Mouse (Mus musculus) heart, adult 18-20 months (tissue): ENCODE measurements around the gene Pdlim4. TPM values are rescaled to one million over a fixed set of nuclear protein-coding genes. Genes with fewer than 3 reads are reported as not detected.

Source experiments
- DNase-seq, 2 experiments: peaks; one replicate each; pipeline ENCODE4 v3.0.0; 2021 to 2022; ENCODE audit warnings: mixed read lengths in 1 of 2
- total RNA-seq, 2 experiments: library from RNA; stranded (reverse); gene quantifications; 2 replicates each; pipeline ENCODE4 v1.2.3; 2021

Pdlim4 gene
- total RNA-seq, 2 experiments from 2014 or later: 30.2 to 31.9 TPM

DNA sequence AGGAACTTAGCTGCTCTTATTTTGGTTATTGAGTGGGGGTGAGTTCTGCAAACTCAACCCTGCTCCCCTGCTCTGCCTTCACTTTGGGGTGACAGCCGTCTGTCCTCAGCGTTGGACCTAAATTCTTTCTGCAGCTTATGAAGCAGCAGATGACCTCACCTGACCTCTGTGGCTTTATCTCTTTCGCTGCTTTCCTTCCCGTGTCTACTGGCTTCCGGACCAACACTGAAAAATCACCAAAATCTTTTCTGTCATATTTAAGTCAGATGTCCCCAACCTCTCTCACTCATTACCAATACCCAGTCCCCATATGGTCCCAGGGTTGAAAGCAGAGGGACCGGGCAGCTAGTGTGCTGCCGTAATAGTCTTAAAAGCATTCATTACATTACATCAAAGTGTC is 23.4 kb upstream of the Pdlim4 start:
- DNase-seq: no peak

DNA sequence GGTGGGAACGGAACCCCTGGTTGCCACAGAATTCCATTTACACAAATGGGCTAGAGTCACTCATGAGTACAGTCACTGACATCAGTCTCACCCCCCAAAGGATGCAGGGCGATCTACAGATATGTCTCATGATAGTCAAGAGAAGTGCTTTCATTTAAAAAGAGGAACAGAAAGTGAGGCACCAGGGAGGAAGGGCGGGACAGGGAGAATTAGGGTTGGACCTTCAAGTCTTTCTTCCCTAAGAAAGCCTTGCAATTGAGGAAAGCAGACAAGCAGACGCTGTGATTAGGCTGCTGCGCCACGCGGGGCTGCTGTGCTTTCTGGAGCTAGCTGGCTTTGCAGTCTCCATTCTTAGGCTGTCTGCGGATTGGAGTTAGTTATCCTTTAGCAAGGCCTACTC is 22.9 kb upstream of the Pdlim4 start:
- peak; percentile 49 to 63 for DNase-seq

DNA sequence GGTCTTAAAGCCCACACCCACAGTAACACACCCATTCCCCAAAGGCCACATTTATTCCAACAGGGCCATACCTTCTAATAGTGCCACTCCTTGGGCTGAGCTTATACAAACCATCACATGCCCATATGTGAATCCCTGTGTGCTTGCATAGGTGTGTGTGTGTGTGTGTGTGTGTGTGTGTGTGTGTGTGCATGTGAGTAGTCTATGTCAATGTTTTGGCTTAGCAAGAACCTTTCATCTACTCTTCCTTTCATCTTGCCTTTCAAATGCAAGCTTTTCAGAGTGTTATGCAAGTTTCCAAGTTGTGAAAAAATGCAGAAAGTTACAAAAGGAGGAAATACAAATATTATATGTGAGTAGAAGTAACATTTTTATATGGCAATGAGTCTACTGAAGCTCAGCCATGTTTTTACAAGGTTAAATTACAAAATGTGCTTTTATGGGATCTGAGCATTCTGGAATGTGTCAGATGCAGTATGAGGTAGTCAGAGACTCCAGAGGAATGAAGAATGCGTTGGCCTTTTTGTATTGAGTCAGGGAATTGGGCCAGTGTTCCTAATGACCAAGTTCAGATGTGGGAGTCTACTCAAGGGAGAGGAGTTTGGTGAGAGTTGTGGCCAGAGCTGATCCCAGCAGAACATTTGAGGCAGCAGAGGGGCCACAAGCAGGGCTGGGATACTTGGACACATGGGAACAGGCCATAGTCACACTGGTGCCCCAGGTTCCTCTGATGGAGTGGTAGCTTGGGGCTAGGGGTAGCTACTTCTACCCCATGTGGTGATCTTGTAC is 21.5 kb upstream of the Pdlim4 start:
- DNase-seq: no peak

DNA sequence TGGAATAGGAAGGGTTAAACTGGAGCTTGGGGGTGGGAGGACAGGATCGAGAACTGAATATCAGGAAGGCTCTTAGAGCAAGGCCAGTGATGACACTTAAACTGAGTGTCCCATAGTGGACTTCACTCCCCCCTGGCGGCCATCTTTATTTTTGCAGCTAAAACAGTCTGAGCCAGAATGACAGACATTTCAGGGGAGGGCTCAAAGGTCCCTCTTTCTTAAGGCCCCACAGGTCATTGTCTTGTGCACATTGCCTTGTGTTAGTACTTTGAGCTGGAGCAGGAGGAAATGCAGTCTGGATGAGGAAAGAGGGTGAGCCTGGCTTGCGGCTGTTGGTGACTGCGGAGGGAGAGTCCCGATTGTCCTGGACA is 20.1 kb upstream of the Pdlim4 start:
- peak; percentile 80 to 98 for DNase-seq

GRCm38 (mm10) chr11:54088253-54088946 is 19.6 kb upstream of the Pdlim4 start:
- DNase-seq: no peak

DNA sequence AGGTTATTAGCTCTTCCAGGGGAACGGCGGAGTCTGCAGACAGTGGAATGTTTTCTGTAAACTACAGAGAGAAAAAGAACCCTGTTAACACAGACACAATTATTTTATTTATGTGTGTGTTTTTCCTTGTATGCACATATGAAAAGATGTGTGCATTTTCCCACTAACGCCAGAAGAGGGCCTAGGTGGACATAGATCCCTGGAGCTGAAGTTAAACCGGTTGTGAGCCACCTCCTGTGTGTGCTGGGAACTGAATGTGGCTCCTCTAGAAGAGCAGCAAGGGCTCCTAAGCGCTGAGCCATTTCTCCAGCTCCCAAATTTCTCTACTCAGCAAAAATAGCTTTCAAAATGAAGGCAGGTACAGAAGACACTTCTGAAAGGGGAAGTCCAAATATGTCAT is 17.0 kb upstream of the Pdlim4 start:
- no peak for DNase-seq

- DNase-seq: no peak
These were observed 16.2 kb upstream of the Pdlim4 start for GRCm38 (mm10) chr11:54084976-54085375.

DNA sequence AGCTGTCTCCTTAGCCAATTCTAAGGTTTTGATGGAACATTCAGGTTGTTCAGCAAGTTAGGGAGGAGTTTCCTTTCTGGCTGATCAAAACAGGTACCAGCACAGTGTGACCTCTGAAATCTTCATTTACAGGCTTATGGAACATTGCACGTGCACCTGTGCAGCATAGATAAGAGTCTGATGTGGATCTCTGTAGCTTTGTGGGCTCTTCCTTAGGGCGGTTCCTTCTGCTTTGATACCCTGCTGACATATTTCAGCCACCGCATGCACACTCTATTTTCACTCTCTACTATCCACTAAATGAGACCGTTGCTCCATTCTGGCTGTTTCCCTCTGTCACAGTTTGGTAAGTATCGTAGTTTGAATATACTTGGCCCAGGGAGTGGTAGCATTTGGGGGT is 13.9 kb upstream of the Pdlim4 start:
- no peak for DNase-seq

- DNase-seq: no peak
These were observed 11.6 kb upstream of the Pdlim4 start for GRCm38 (mm10) chr11:54080435-54080834.

DNA sequence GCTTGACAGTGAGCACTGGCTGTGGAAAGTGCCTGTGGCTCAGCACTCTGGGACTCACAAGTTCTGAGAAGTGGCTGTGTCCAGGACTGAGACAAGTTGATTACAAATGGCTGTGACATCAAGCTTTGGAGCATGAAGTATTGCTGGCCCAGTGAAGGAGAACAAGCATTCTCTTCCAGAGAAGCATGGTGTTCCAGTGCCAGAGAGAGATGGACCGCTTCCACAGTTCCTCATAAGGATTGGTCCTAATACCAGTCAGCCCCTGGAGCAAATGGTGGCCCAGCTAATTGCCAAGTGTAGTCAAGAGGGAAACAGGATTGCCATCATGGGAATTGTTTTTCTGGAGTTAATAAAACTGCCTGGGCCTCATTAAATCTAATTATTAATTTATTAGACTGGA is 7.3 kb upstream of the Pdlim4 start:
- no peak for DNase-seq

DNA sequence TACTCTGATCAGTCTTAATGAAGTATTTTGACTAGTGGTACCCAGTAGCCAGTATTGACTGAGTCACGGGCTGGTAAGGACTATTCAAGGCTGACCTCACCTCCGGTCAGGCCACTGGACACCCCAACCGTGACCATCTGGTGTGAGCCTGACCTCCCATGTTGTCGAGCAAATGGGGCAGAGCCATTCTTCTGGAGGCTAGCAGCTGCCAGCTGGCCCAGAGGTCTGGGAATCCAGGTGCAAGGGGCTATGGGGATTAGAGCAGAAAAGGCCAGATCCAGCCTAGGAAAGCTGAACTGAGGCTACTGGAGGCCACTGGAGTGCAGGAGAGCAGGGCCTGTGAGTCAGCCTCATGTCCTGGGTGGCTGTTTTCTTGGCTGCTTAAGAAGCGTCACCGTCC is 6.5 kb upstream of the Pdlim4 start:
- DNase-seq: no peak

- no peak for DNase-seq
These were observed 4.5 kb upstream of the Pdlim4 start for GRCm38 (mm10) chr11:54073291-54073690.

DNA sequence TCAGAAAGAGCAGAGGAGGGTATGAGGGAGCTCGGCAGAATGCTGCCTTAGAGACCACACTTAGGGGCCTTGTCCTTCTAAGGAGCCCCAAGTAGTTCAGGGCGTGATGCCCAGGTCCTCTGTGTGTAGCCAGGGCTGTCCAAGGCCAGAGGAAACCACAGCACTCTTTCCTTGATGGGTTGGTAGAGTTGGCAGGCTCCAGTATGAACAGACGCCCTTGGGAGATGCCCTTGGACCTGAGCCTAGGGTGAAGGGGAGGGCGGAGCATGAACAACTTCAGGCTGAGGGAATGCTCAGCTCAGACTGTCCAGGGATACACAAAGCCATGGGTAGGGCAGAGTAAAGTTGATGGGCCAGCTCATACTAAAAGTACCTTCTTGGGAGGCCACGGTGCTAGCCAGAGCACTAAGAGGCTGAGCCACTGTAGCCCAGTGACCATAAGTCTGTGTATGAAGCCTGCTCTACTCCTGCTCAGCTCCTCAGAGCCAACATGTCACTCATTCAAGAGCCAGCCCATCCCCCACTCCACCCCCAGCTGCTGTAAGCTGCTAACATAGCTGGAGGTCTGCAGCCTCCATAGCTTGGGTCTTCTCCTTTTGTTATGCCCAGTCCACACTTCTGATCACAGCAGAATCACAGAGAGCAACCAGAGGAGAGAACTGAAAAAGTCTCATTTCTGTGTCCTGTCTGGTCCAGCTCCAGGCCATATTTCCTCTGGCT is 3.1 kb upstream of the Pdlim4 start:
- peak; percentile 73 to 86 for DNase-seq

GRCm38 (mm10) chr11:54067996-54068519 is 756 bp downstream of the Pdlim4 start:
- no peak for DNase-seq

DNA sequence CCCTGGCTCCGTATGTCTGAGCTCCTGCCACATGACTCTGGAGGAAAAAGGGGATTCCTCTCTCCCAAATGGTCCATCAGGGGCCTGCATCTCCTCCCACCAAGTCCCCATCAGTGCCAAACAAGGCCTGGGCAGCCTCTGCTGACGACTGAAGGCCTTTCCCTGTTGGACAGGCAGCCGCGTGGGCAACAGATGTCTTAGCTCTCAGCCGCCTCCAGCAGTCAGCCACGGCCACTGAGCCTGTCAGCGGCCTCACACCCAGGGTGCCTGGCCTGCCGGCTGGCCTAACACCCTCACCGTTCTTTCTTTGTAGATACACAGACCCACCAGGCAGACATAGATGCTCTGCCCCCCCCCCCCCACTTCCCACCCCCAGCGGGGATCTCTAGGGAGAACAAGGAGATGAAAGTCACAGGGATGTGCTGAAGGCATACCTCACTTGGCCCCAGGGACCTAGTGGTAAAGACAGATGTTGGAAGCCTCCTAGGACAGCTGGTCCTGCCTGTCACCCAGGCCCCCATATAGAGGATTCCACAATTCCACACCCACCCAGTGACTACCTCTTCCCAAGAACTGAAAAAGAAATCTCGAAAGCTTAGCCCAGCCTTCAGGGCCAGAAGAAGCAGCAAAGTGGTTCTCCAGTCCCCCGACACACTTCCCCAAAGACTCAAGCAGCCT is 1.4 kb downstream of the Pdlim4 start:
- peak; percentile 48 to 54 for DNase-seq

DNA sequence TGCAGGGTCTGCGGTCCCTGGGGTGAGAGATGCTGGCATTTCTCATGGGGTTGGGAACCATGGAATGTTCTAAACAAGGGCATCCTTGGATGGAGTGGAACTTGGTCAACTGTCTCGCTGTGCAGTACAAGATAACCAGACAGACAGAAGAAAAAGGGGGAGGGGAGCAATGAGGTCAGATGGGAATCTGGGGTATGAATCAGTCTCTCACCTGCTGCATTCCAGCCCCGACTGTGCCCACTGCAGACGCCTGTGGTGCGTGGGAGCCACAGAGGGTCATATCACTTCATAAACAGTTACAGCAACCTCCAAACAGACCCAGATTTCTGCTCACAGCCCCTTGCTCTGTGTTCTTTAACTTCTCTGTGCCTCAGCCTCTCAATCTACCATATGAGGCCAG is 2.4 kb downstream of the Pdlim4 start:
- DNase-seq: no peak

- DNase-seq: peak in 1 of 2 experiments; percentile 63
These were observed 3.0 kb downstream of the Pdlim4 start for GRCm38 (mm10) chr11:54065915-54066178.

GRCm38 (mm10) chr11:54065106-54065914 is 3.5 kb downstream of the Pdlim4 start:
- DNase-seq: peak in 1 of 2 experiments; percentile 42

- peak in 1 of 2 experiments; percentile 77 for DNase-seq
These were observed 4.3 kb downstream of the Pdlim4 start for GRCm38 (mm10) chr11:54064412-54064978.

GRCm38 (mm10) chr11:54063472-54063775 is 5.4 kb downstream of the Pdlim4 start:
- no peak for DNase-seq

GRCm38 (mm10) chr11:54062753-54063471 is 5.9 kb downstream of the Pdlim4 start:
- DNase-seq: no peak
